Mouse (Mus musculus) kidney, postnatal 4 days (tissue): ENCODE data around the gene Gtf3c6.

Experiments used
- DNase-seq, 2 experiments: peaks; one replicate each; pipeline ENCODE4 v3.0.0; 2021; ENCODE audit warnings: mixed read lengths in 2 of 2

Gtf3c6 gene

DNA sequence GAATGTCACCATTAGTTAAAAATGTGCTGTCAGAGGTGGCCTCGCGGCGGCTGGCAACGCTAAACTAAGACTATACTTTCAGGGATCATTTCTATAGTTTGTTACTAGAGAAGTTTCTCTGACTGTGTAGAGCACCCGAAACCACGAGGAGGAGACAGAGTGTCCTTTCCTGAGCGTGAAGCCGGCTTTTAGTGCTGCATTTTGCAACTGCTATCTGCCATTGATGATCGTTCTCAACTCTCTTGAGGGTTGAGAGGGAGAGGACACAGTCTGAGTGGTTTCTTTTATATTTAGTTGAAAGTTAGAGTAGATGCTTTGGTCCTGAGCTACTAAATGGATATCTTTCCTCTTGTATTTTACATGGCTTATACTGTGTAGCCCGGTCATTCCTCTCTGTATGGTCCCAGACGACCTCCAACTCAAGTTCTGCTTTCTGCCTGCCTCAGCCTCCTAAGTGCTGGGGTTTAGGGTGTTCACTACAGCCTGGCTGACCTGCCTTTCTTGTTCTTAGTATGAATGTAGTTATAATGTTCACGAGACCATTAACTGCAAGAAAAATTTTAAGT is 576 bp upstream of the Gtf3c6 start:
- peak; percentile 68 to 80 for DNase-seq

DNA sequence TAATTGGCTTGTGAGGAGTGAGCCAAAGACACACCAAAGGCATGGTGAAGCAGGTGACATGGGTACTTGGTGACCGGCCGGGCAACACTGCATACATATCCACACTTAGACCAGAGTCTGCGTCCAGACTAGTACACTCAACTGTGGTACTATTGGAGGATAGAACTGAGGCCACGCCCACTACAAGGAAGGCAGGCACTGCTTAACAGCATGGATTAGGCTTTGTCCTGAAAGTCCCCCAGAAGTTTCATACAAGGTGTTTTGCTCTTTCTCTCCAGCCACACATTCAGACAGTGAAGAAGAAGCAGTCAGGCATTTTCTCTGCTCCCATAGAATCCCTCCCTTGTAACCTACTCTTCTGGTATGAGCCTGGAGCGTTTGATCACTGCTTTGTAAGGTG is 1.2 kb downstream of the Gtf3c6 start:
- peak; percentile 73 to 85 for DNase-seq

DNA sequence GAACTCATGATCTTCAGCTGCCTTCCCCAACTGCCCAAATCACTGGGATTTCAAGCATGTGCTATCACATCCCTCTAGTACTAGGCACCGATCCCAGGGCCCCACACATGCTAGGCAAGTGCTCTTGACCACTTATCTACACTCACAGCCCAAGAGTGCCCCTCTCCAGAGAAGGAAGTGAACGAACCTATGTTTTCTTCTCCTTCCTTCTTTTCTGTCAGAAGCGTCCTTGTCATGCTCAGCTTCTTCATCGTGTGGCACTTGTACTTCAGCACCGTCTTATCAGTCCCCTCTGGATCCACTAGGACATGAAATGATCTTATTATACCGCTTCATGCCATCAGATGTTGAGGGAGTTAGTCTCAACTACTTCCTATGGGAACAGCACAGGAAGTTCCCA is 6.9 kb downstream of the Gtf3c6 start:
- no peak for DNase-seq

DNA sequence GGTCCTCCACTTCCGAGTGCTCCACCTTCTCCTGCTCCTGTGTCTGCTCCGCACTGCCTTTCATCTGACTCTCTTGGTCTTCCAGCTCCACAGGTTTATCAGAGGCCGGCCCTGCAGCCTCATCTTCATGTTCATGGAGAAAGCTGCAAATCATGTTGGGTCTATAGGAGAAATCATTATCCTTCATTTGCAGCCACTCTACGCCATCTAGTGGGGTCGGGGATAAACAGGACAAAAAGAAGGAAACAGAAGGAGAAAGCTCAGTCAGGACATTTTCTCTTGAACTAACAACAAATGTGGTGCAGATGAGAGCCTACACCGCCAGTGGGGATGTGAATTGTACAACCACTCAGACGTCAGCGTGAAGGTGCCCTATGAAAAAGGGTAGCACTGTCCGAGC is 8.3 kb downstream of the Gtf3c6 start:
- DNase-seq, result no peak

DNA sequence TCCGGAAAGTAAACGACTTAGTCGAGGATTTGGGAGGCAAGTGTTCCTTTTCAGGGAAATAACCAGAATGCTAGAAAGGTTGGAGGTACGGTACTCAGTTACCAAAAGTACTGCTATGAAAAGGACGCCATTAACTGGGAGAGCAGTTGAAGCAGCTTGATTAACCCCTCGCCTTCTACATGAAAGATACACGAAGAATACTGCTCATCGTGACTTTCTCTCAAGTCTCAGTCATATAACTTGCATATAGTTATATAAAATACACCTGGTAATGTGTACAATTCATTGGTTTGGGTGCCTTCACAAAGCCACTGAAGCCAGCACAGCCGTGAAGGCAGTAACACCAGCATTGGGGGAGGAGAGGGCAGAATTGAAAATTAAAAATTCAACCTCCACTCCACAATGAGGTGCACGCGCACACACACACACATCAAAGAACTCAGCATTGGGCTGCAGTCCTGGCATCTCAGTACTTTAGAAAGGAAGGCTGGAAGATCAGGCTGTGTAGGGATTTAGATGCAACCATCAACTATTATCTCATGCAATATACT is 10.7 kb downstream of the Gtf3c6 start:
- no peak for DNase-seq

DNA sequence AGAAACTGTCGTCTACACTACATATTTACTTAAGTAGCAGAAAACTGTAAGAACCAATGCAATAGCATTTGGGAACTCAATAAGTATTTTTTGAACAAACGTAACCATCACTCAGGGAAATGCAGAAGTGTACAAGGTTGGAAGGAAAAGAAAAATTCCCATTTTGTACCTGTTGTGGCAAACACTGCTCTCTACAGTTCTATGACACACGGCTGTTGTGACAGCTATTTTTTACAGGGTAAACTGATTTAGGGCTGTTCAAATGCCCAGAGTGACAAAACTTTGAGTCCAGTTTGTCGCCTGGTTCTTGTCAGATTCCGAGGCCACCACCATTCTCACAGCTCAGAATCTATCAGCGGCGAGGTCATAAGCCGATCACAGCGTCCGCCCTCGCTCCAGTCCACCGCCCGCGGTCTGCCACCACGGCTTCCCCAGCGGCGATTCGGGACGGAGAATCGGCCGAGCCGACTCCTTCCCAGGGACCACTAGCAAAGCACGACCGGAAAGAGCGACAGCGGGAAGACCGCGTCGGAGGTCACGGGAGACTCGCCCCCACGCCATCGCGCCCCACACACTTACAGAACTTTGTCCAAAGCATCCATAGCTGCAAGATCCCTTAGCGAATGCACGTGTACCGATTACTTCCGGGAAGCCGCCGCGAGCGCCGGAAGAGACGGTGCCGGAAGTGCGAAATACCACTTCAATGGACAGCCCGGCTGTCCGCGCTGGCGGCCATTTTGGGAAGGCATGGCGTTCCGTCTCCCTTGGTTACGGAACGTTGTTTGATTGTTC is 11.3 kb downstream of the Gtf3c6 start, which contains the start of gene Rpf2:
Gene Rpf2, minus strand, starts transcription at position 663 of the 792 bp plus-strand sequence.
- peak; percentile 86 to 91 for DNase-seq

DNA sequence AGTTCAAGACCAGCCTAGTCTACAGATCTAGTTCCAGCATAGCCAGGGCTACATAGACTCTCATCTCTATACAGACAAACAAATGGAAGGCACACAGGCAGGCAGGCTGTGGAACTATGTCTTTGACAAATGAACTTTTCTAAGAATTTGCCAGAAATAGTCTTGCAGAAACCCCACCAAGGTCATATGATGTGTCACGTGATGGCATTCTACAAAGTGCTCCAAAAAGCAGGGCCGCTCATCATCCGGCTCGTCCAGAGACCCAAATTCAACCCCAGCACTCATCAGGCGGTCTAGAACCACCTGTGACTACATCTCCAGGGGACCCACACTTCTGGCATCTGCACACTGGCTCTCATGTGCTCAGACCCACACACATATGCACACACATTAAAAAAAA is 20.1 kb downstream of the Gtf3c6 start:
- DNase-seq, result no peak

DNA sequence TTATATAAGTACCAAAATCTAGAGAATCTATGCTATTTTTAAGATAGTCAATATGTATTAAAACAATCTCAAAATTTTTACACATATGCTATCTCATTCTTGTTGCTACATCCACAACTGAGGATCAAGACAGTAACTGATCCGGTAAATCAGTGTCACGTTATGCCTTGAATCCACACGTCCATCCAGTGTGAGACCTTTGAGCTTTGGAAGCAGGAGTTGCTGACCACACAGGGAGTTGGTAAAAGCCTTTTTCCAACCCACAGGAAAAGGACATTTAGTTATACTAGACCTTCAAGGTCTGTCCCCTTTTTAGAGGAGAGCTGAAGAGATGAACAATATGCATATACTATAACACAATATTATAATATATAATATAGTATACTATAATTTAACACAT is 24.7 kb downstream of the Gtf3c6 start:
- no peak for DNase-seq

DNA sequence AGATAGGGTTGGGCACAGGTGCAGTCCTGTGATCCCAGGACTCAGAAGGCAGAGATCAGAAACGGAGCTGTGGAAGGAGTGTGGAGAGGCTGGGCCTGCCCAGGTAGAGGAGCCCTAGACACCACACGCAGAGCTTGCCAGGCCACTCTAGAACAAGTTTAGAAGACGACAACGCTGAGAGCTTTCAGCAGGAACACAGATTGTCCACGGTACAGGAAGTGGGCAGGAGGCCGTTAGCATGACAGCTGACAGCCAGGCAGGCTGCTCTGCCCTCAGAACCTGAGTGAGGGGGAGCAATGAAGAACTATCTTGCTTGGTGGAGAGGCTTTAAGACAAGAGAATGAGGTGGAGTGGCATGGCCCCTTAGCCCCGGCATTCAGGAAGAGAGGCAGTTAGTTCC is 25.5 kb downstream of the Gtf3c6 start:
- DNase-seq, result no peak

DNA sequence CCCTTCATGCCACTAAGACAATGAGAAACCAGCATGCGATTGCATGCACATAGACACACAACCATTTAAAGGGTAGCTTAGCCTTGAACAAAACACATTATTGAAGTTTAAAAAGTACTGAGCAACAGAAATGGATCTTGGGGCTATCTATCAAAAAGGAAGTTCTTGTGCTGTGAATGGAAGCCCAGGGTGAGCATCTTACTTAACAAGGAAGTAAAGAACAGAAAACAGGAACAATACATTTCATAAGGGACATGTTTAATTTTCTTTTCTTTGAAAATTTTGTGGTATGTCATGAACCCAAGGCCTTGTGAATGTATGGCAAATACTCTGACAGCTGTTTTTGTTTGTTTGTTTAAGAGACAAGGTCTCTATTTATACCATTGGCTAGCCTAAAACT is 28.2 kb downstream of the Gtf3c6 start:
- DNase-seq, result no peak

DNA sequence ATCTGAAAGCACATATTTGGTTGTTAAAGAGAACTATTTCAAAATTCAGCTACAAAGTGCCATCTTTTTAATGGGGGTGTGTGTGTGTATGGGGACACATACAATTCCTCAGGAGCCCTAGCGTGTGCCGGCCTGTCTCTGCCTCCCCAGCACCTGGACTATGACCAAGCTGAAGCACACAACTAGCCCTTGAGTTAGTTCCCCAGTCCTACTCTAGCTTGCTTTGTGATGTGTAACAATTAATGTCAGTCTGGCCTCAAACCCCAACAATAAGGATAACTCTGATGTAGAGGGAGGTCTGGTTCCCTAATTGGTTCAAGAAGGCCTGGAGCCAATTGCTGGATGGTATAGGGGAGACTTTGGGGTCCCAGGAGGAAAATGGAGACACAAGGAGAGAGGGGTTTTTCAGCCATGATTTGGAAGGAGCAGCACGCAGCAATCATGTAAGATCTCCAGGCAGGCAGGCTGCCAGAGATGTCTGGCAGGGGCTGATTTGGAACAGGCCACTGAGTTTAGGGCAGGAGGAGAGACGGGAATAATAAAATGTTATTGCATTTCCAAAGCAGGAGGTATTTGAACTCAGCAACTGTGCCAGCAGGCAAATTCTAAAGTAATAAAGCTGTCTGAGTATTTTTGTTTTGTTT is 30.1 kb downstream of the Gtf3c6 start:
- DNase-seq, result peak; percentile 51 to 53

DNA sequence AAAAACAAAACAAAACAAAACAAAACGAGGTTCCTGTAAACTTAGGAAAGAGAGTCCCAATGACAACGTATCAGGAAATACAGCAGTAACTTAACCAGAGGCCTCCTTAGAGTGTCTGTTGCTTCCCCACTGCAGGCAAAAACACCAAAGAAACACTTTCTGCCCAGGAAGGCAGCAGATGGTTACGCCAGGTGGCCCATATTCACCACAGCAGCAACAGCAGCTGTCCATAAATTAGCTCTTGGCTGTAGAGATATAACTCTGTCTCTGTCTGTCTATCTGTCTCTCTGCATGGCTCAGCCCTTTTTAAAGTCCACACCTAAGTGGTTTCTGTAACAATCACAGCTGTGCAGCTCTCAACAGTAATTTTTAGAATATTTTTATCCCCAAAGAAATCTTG is 39.0 kb downstream of the Gtf3c6 start:
- DNase-seq, result no peak

DNA sequence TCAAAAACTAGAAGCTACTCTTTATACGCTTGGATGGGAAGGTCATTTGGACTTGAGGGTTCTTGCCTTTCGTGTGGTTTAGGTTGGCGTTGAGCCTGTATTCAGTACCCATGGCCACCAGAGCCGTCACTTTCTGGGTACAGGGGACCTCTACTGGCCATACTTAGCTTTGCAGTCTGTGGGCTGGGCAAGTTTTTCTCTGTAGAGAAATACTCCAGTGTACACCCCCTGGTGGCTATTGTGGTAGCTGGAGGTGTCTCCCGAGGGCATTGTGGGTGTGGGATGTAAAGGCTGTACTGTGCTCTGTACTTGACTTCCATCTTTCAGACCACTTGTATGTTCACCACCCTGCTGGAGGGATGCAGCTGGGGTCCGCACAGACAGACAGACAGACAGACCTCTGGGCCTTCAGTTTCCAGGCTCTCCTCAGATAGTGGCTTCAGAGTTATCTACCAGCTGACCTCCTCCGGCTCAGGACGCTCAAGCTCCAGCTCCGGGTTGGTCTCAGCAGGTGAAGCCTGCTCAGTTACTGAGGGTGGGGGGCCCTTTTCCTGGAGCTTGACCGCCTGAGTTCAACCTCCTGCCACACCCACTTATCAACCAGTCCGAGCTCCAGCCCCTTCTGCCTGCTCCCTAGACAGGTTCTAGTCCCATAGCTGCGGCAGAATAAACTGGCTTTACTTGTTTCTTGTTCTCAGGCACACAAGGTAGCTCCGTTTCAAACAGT is 45.3 kb downstream of the Gtf3c6 start:
- peak; percentile 92 to 94 for DNase-seq
